Mouse (Mus musculus) stomach, postnatal 0 days (tissue): ENCODE data around the gene Crtc1.
A peak's percentile ranks its signal among the peaks of the same experiment; 100 is the strongest.

Experiments used
- CTCF ChIP-seq: IDR thresholded peaks from 2 replicates; pipeline ENCODE4 v1.5.1; 2016; ENCODE audit warnings: antibody characterized with exemption, low read depth, mild to moderate bottlenecking, moderate library complexity
- EP300 ChIP-seq: optimal IDR thresholded peaks from 2 replicates; pipeline ENCODE3; 2016; ENCODE audit warnings: antibody characterized with exemption

- TF ChIP-seq EP300 (no peak), CTCF (peak; percentile 19; the same call in 1 of the 2 replicates)
Observed at GRCm38 (mm10) chr8:70417914-70418313, 21.5 kb downstream of the Crtc1 start.
